Mouse (Mus musculus): Measurements from ENCODE around the gene Mccc1. TPM values are rescaled to one million over a fixed set of nuclear protein-coding genes. Genes with fewer than 3 reads are reported as not detected.

The Mccc1 gene
- total RNA-seq, 1 experiment from 2014 or later = 111 TPM

- no peak for DNase-seq
These were observed 35.5 kb downstream of the Mccc1 start for GRCm38 (mm10) chr3:35964928-35965327.

- peak; percentile 9 for DNase-seq
These were observed 36.6 kb downstream of the Mccc1 start for GRCm38 (mm10) chr3:35963921-35964320.

GRCm38 (mm10) chr3:35963401-35963800 lies 37.1 kb downstream of the Mccc1 start:
- DNase-seq = no peak

GRCm38 (mm10) chr3:35962967-35963366 lies 37.5 kb downstream of the Mccc1 start:
- no peak for DNase-seq

GRCm38 (mm10) chr3:35957230-35957629 lies 43.2 kb downstream of the Mccc1 start:
- DNase-seq = no peak

- no peak for DNase-seq
These were observed 45.4 kb downstream of the Mccc1 start for GRCm38 (mm10) chr3:35954901-35955575.

- DNase-seq = no peak
These were observed 46.7 kb downstream of the Mccc1 start for GRCm38 (mm10) chr3:35953816-35954215.

- no peak for DNase-seq
These were observed 47.3 kb downstream of the Mccc1 start for GRCm38 (mm10) chr3:35953184-35953583.

GRCm38 (mm10) chr3:35948197-35948596 lies 52.3 kb downstream of the Mccc1 start:
- DNase-seq = no peak

- DNase-seq = no peak
These were observed 59.9 kb downstream of the Mccc1 start for GRCm38 (mm10) chr3:35940520-35941135.

- DNase-seq = no peak
These were observed 60.4 kb downstream of the Mccc1 start for GRCm38 (mm10) chr3:35940047-35940446.

GRCm38 (mm10) chr3:35937345-35937744 lies 63.1 kb downstream of the Mccc1 start, which contains the start of gene Dcun1d1:
Gene Dcun1d1 (minus strand): TSS chr3:35937445.
- DNase-seq = no peak

GRCm38 (mm10) chr3:35933405-35933777 lies 67.1 kb downstream of the Mccc1 start:
- DNase-seq = peak; percentile 14

GRCm38 (mm10) chr3:35932735-35933404 lies 67.6 kb downstream of the Mccc1 start:
- peak; percentile 87 for DNase-seq

- DNase-seq = peak; percentile 55
These were observed 68.4 kb downstream of the Mccc1 start for GRCm38 (mm10) chr3:35931896-35932727.

GRCm38 (mm10) chr3:35931359-35931758 lies 69.1 kb downstream of the Mccc1 start:
- DNase-seq = no peak

GRCm38 (mm10) chr3:35929831-35930230 lies 70.6 kb downstream of the Mccc1 start:
- DNase-seq = no peak

- DNase-seq = no peak
These were observed 71.1 kb downstream of the Mccc1 start for GRCm38 (mm10) chr3:35929406-35929805.

- no peak for DNase-seq
These were observed 74.6 kb downstream of the Mccc1 start for GRCm38 (mm10) chr3:35925852-35926251.

- DNase-seq = no peak
These were observed 76.5 kb downstream of the Mccc1 start for GRCm38 (mm10) chr3:35924007-35924406.

- no peak for DNase-seq
These were observed 77.0 kb downstream of the Mccc1 start for GRCm38 (mm10) chr3:35923495-35923894.

- DNase-seq = peak; percentile 18
These were observed 78.0 kb downstream of the Mccc1 start for GRCm38 (mm10) chr3:35922522-35922921.

- peak; percentile 23 for DNase-seq
These were observed 82.2 kb downstream of the Mccc1 start for GRCm38 (mm10) chr3:35918229-35918628.
